Mouse (Mus musculus): ENCODE data around the gene Foxe1.

- TF ChIP-seq CTCF (IDR thresholded peaks at IDR 0.05; ENCODE audit: borderline replicate concordance, extremely low read depth, insufficient read depth, insufficient read length) = no peak
- no peak for TF ChIP-seq POLR2A (IDR thresholded peaks at IDR 0.05; ENCODE audit: borderline replicate concordance, extremely low read depth, insufficient read depth, insufficient read length, poor library complexity, severe bottlenecking)
Observed at GRCm38 (mm10) chr4:46353045-46353444, 9.6 kb downstream of the Foxe1 start.
